Mouse (Mus musculus) cerebellum, adult (tissue): ENCODE data around the gene Olfr980.
"Not testable (repeated sequence)": the region's sequence is repeated elsewhere in the genome, so short reads cannot be mapped to it uniquely, and the experiment has no call there.

Source experiments
- ATAC-seq: cut with Nextera tagmentation; 2 replicates; pipeline ENCODE4 v1.9.2; 2017; ENCODE audit warnings: mild to moderate bottlenecking, moderate library complexity, mixed read lengths; ENCODE audit not compliant: insufficient number of reproducible peaks, low FRiP score, low TSS enrichment

The Olfr980 gene

GRCm38 (mm10) chr9:40009482-40009881, at the start of gene Olfr980:
Olfr980 (minus strand) TSS chr9:40009582.
- ATAC-seq = no peak

GRCm38 (mm10) chr9:40050138-40050537, 40.8 kb upstream of the Olfr980 start:
- no peak for ATAC-seq

- ATAC-seq = no peak
Measured at GRCm38 (mm10) chr9:40021164-40021563, 11.8 kb upstream of the Olfr980 start, which contains the start of gene Olfr981. Olfr981 (plus strand) TSS chr9:40021464.

GRCm38 (mm10) chr9:40003365-40003764, 6.0 kb downstream of the Olfr980 start, which contains the start of gene Olfr979:
Olfr979 (minus strand) TSS chr9:40003465.
- ATAC-seq = no peak

GRCm38 (mm10) chr9:39991813-39992212, 17.6 kb downstream of the Olfr980 start, which contains the start of gene Olfr978:
Olfr978 (plus strand) TSS chr9:39992113.
- ATAC-seq = no peak

GRCm38 (mm10) chr9:39976581-39977145, 32.7 kb downstream of the Olfr980 start:
- ATAC-seq = not testable (repeated sequence)

- not testable (repeated sequence) for ATAC-seq
Measured at GRCm38 (mm10) chr9:39961033-39961432, 48.3 kb downstream of the Olfr980 start, which contains the start of gene Olfr976. Olfr976 (minus strand) TSS chr9:39961133.
